Mouse (Mus musculus): ENCODE measurements around the gene Dpp6.

Dpp6 gene

DNA sequence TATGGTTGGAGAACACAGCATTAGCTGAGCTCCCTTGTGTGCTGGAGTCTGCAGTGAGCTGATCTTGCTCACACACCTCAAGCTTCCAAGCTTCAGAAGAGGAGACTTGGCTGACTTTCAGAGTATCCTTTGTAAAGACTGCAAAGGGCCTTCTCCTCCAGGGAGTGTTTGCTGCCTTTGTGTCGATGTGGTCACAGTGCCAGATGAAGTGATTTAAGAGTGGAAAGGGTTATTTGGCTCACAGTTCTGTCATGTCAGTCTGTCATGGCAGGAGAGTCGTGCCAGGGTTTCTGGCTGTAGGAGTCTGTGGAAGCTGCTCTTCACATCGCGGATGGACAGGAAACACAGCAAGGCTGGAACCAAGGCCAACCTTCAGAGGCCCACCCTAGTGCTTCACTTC, 899.0 kb downstream of the Dpp6 start:
- DNase-seq (ENCODE audit: extremely low read depth, insufficient read length, low spot score): peak; percentile 9

DNA sequence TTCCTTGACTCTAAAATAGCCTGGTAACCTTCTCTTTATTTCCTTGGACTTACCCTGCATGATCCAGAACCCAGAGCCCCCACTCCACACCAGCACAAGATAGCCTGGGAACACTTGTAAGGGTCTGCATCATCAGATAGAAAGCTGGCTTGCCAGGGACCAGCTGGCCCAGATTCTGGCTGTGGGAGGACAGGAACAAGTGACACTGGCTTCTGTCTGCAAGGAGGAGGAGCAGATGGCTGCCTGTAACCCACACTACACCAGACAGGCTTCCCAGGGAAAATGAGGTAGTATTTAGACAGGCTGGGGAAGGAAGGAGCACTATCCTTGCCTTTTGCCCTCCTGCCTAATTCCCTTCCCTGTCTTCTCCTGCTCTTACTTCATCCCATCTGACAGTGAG, 900.3 kb downstream of the Dpp6 start:
- no peak for DNase-seq (ENCODE audit: extremely low read depth, insufficient read length, low spot score)

DNA sequence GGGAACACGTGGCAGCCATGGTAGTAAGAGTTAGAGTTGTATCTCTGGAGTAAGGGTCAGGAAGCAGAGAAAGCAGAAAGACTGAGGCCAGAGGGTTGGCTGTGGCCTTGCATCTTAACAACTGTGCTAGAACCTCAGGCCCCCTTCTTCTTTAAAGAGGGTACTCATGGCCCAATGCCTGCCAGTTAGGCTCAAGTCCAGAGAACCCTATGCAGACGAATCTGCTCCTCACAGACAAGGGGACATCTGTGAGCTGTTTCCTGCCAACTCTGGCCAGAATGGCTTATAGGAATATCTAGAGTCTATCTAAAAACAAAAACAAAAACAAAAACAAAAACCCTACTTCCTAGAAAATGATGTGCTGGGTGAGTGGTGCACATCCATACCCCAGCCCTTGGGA, 902.3 kb downstream of the Dpp6 start:
- DNase-seq (ENCODE audit: extremely low read depth, insufficient read length, low spot score): no peak

DNA sequence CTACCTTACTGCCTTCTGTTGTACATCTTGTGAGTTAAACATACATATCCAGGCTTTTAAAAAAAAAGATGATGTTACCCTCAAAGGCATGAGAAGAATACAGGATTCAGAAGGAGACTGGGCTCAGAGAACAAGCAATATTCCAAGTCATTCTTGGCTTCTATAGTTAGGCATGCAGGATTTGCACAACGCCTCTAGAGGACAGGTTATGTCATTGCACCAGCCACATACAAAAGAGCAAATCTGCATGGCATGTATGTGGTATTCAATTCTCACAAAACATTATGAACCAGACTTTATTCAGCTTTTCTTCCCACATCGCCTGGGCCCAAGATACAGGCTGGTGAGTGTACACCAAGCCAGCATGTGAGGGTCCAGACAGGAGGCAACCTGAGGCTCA, 907.5 kb downstream of the Dpp6 start:
- DNase-seq (ENCODE audit: extremely low read depth, insufficient read length, low spot score): no peak

DNA sequence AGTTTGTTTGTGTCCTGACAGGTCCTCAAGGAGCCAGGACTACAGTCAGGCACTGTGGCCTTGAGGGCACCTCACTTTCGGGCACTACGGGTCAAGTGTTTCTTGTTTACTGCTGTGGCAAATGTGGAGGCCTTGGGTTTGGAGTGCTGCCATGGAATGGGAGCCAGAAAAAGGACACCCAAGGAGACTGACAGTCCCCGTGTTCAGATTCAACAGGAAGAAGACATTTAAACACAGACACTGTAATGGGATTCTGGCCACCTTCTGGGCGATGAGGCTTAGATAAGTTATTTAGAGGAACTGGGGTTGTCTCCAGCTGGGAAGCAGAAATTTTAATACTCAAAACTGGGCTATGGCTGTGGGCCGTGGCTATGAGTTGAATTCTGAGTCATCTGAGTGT, 913.7 kb downstream of the Dpp6 start:
- DNase-seq (ENCODE audit: extremely low read depth, insufficient read length, low spot score): no peak

DNA sequence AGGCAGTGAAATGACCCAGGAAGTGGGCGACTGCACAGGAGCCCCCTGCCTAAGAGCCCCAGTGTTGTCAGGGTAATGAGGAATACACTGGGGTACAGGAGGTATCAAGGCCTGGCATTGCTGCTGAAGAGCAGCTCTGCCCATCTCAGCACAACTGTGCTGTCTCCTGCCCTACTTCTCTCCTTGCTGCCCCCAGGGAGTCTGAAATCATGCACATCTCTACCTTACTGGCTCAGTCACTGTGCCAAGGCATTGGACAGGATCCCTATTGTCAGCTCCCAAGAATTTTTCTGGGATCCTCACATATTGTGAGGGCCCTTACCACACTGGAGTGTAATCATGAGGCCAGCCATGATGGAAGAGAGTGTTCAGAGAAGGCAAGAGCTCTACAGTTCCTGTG, 914.4 kb downstream of the Dpp6 start:
- DNase-seq (ENCODE audit: extremely low read depth, insufficient read length, low spot score): no peak

DNA sequence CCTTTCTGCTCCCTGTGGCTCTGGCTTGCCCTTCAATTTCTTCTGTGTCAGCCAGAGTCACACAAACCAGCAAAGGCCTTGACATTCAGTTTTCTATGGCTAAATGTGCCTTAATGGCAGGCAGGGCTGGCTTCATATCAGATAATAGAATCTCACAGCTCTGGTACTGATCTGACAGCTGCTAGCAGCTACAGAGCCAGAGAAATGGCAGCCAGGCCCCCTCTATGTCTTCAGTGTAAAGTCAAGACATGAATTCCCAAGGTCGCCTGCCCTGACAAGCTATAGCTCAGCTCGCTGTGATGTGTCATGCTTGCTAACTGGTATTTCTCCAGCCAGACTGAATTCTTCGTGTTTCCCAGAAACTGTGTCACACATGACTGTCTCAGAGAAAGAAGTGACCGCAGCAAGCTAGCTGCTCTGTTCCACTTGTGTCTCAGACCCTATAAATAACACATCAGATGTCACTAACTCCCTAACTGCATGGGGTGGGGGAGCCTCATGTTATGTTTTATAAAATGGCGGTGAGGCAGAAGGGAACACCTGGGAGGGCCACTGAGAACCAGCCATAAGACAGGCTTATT, 915.4 kb downstream of the Dpp6 start:
- DNase-seq (ENCODE audit: extremely low read depth, insufficient read length, low spot score): no peak

DNA sequence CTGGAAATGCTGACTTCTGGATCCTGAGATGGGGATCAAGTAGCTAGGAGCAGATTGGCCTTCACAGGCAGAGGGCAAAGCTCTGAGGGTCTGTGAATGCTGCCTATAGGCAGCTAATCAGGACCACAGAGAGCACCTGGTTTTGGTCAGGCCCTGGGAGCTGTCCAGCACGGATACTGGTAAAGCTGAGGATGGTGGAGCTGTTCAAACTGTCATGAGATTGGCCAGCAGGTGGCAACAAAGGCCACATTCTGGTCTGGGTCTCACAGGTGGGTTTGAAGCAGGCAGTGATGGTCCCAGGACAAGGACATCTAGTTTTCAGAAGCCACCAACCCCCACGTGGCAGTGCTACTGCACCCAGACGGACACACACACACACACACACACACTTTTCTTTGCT, 920.2 kb downstream of the Dpp6 start:
- DNase-seq (ENCODE audit: extremely low read depth, insufficient read length, low spot score): no peak

DNA sequence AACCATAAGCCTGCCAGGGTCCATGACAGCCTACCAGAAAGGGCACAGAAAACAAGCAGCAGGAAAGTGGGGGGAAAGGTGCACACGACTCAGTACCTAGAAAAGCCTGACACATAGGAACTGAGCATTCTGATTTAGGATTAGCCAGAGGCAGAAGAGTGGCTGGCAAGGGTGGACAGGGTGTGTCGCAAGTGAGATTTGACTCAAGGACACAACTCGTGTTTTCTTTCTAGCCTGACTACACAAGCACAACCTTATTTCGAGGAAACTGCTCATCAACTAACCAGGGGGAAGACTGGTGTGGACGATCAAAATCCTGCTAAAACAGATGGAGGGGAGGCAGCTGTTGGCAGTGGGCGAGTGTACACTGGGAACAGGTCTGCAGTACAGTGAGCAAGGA, 922.2 kb downstream of the Dpp6 start:
- no peak for DNase-seq (ENCODE audit: extremely low read depth, insufficient read length, low spot score)

DNA sequence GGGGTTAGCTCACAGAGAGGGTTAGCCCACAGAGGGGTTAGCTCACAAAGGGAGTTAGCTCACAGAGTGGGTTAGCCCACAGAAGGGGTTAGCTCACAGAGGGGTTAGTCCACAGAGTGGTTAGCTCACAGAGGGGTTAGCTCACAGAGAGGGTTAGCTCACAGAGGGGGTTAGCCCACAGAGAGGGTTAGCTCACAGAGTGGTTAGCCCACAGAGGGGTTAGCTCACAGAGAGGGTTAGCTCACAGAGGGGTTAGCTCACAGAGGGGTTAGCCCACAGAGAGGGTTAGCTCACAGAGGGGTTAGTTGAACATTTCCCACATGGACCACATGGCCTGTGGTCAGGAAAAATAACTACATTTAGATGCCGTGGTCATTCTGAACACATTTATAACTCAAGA, 927.9 kb downstream of the Dpp6 start:
- DNase-seq (ENCODE audit: extremely low read depth, insufficient read length, low spot score): no peak

DNA sequence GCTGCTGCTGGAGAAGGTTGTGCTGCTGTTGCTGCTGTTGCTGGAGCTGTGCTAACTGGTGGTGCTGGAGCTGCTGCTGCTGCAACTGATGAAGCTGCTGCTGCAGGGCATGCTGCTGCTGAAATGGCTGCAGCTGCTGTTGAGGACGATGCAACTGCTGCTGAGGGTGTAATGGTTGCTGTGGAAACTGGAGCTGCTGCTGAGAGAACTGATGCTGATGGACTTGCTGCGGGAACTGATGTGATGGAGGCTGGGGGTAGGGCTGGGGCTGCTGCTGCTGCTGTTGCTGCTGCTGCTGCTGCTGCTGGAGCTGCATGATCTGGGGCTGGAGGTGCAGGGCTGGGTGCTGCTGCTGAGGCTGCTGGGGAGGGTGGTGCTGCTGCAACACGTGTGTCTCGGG, 948.8 kb downstream of the Dpp6 start:
- DNase-seq (ENCODE audit: extremely low read depth, insufficient read length, low spot score): no peak

DNA sequence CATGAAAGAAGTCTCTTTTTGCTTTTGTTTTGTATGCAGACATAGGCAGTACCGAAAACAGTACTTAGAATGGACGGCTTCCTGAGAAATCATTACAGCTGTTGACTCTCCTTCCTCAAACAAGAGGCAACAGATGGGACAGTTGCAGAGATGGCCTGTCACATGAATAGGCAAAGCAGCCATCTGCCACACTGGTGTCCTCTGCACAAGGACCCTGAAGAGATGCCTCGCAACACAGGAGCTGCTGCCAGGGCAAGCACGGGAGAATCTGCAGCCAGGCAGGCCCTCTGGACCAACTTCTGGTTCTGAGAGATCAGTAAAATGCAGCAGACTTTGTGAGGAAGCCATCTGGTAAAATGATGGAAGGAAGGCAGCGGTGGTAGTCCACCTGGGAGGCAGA, 950.9 kb downstream of the Dpp6 start:
- DNase-seq (ENCODE audit: extremely low read depth, insufficient read length, low spot score): no peak

Measured in 3134 (cell line).